Mouse (Mus musculus): ENCODE results near the gene 1110004F10Rik.

The 1110004F10Rik gene

GRCm38 (mm10) chr7:116134413-116135292, 95.5 kb downstream of the 1110004F10Rik start:
- in situ Hi-C loops (cut with MseI, MboI), result no loop called here

DNA sequence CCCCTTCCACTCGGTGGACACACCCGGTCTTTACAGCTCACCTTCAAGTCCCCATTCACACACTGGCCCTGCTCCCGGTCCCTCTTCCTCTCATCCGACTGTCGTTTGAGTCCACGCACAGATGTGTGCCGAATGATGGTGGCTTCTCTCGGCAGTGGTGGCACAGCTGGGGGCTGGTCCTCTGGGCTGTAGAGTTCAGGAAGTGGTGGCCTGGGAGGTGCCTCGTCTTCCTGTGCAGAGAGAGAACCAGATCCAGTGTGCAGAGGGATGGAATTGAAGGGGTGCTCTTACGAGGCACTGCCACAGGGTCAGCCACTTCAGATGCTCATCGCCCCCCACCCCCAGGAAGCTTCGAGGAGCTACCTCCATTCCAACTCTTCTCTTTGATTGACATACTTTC, 98.0 kb downstream of the 1110004F10Rik start:
- in situ Hi-C loops (cut with MseI, MboI), result no loop called here

DNA sequence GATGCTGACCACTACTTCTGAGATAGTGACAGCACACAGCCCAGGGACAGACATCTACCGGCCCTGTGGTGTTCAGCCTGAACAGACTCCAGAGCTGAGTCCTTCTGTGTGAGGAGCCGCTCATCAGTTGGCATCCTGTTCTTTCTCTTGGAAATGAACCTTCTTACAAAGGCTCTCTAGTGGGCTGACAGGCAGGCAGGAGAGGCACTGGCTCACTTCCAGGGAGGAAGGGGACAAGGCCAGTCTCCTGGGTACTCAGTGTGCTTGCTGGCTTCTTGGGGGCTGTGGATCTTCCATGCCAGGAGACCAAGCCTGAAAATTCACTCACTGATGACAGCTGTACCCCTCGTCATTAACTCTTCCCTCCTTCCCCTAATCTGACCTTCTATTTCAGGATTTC, 98.5 kb downstream of the 1110004F10Rik start:
- in situ Hi-C loops (cut with MseI, MboI), result no loop called here

- in situ Hi-C loops (cut with MseI, MboI), result no loop called here
Observed at GRCm38 (mm10) chr7:116145030-116145429, 105.8 kb downstream of the 1110004F10Rik start.

DNA sequence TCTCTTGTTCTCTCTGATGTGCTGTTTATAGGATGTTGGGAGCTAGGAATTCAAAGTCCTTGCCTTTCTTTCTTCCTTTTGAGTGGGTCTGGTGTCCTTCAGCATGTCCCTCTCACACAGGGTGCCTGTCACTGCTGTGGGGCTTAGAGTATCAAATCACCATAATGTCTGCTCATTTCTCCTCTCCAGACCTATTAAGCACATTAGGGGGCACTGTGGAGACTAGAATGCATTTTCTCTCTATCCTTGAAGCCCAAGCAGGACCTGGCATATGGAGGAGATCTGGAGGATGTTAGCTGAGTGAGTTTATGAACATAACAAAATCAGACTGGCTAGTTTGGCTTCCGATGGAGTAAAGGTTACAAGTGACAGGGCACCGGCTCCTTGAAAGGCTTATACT, 107.9 kb downstream of the 1110004F10Rik start:
- in situ Hi-C loops (cut with MseI, MboI), result no loop called here

GRCm38 (mm10) chr7:116149568-116149967, 110.4 kb downstream of the 1110004F10Rik start:
- in situ Hi-C loops (cut with MseI, MboI), result no loop called here

- in situ Hi-C loops (cut with MseI, MboI), result loop anchor here in 1 of 2 experiments (10.0 kb wide), 1 partner anchor 171 kb away; no protein-coding TSS in a partner anchor
Observed at GRCm38 (mm10) chr7:116153781-116154368, 114.7 kb downstream of the 1110004F10Rik start.
